Mouse (Mus musculus) heart, embryonic 16.5 days (tissue): ENCODE data around the gene Ahdc1. TPM values are rescaled to one million over a fixed set of nuclear protein-coding genes. Genes with fewer than 3 reads are reported as not detected.
"Not testable (repeated sequence)": the region's sequence is repeated elsewhere in the genome, so short reads cannot be mapped to it uniquely, and the experiment has no call there.

Source experiments
- ATAC-seq: fragments of 200-750 bp; cut with Nextera tagmentation; replicated peaks from 2 replicates; pipeline ENCODE4 v1.8.0; 2017; ENCODE audit warnings: moderate number of reproducible peaks; ENCODE audit not compliant: insufficient read depth, low FRiP score; ENCODE audit errors: extremely low read depth
- H3K27ac ChIP-seq: fragments of 300-500 bp; sonication (generic); 2 replicates; pipeline ENCODE4 v1.5.1; 2014; ENCODE audit warnings: mild to moderate bottlenecking, low read length, control low read depth, moderate library complexity
- H3K27me3 ChIP-seq: fragments of 300-500 bp; sonication (generic); 2 replicates; pipeline ENCODE4 v1.6.1; 2014; ENCODE audit warnings: low read length, mixed read lengths; ENCODE audit not compliant: control insufficient read depth, insufficient read depth
- H3K36me3 ChIP-seq: fragments of 300-500 bp; sonication (generic); 2 replicates; pipeline ENCODE4 v1.6.1; 2014; ENCODE audit not compliant: control insufficient read depth, insufficient read depth
- H3K4me1 ChIP-seq: fragments of 300-500 bp; sonication (generic); 2 replicates; pipeline ENCODE4 v1.6.1; 2014; ENCODE audit warnings: low read length, mixed read lengths; ENCODE audit not compliant: control insufficient read depth, insufficient read depth
- H3K4me2 ChIP-seq: fragments of 300-500 bp; sonication (generic); 2 replicates; pipeline ENCODE4 v1.6.1; 2014; ENCODE audit warnings: low read depth, mild to moderate bottlenecking, control low read depth, low read length
- H3K4me3 ChIP-seq: fragments of 300-500 bp; sonication (generic); 2 replicates; pipeline ENCODE4 v1.5.1; 2014; ENCODE audit warnings: mild to moderate bottlenecking, control low read depth, low read length
- H3K9ac ChIP-seq: fragments of 300-500 bp; sonication (generic); 2 replicates; pipeline ENCODE4 v1.6.1; 2014; ENCODE audit warnings: low read length, control low read depth
- H3K9me3 ChIP-seq: fragments of 300-500 bp; sonication (generic); replicated peaks from 2 replicates; pipeline ENCODE4 v1.6.1; 2016; ENCODE audit warnings: low read length; ENCODE audit not compliant: control insufficient read depth
- WGBS: fragments of 180-500 bp; shearing (Covaris S2); extraction: QIAGEN DNeasy Blood & Tissue Kit; methylation state at CpG from one replicate; pipeline ENCODE4 v1.1.7; 2014; 5-methylcytosine and 5-hydroxymethylcytosine counted together
- polyA plus RNA-seq: library from polyadenylated mRNA; unstranded; fragments of >200 nt; fragmentation: Nextera tagmentation; extraction: Ambion mirVana; gene quantifications from 2 replicates; pipeline ENCODE4 v1.2.1, GENCODE M21; 2015

Ahdc1 gene
- polyA plus RNA-seq, 1 experiment from 2014 or later: 7.2 TPM

- H3K36me3 ChIP-seq, H3K27ac ChIP-seq, ATAC-seq, H3K4me3 ChIP-seq, H3K9ac ChIP-seq, H3K9me3 ChIP-seq, H3K27me3 ChIP-seq, H3K4me2 ChIP-seq: not testable (repeated sequence)
- peaks cover 33% of the 10 kb centered on the region for H3K4me1 ChIP-seq
- 61% methylated on average over 6 of the region's 6 CpGs for WGBS
These were observed 5.1 kb upstream of the Ahdc1 start for GRCm38 (mm10) chr4:133005885-133006451.

GRCm38 (mm10) chr4:133007513-133008380 lies 3.3 kb upstream of the Ahdc1 start:
- ATAC-seq: no peak
- Histone ChIP-seq H3K4me3 (no peak overlapping the region), H3K36me3 (no peaks in the 10 kb centered on the region), H3K27ac (no peak overlapping the region), H3K9ac (0 out of 2 replicates have a peak overlapping the region, but pooled peaks have one; percentile 8), H3K4me2 (no peak overlapping the region), H3K4me1 (peaks cover 28% of the 10 kb centered on the region), H3K9me3 (no peaks in the 10 kb centered on the region), H3K27me3 (no peaks in the 10 kb centered on the region)
- WGBS: 35% methylated on average over 15 of the region's 15 CpGs

- ATAC-seq: no peak
- Histone ChIP-seq H3K9me3 (no peaks in the 10 kb centered on the region), H3K4me3 (no peak overlapping the region), H3K36me3 (no peaks in the 10 kb centered on the region), H3K4me1 (peaks cover 26% of the 10 kb centered on the region), H3K9ac (no peak overlapping the region), H3K27me3 (no peaks in the 10 kb centered on the region), H3K4me2 (no peak overlapping the region), H3K27ac (no peak overlapping the region)
- WGBS: 0% methylated on average over 4 of the region's 4 CpGs
These were observed 1.9 kb upstream of the Ahdc1 start for GRCm38 (mm10) chr4:133009131-133009530.

- Histone ChIP-seq H3K9me3 (no peaks in the 10 kb centered on the region), H3K27me3 (no peaks in the 10 kb centered on the region), H3K4me1 (peaks cover 29% of the 10 kb centered on the region), H3K9ac (no peak overlapping the region), H3K27ac (no peak overlapping the region), H3K4me3 (no peak overlapping the region), H3K4me2 (no peak overlapping the region), H3K36me3 (no peaks in the 10 kb centered on the region)
- 55% methylated on average over 5 of the region's 5 CpGs for WGBS
- no peak for ATAC-seq
These were observed 1.4 kb upstream of the Ahdc1 start for GRCm38 (mm10) chr4:133009676-133010075.

- Histone ChIP-seq H3K4me1 (peaks cover 38% of the 10 kb centered on the region), H3K27me3 (no peaks in the 10 kb centered on the region), H3K27ac (no peak overlapping the region), H3K4me3 (peak overlapping the region; percentile 93), H3K36me3 (no peaks in the 10 kb centered on the region), H3K9me3 (no peaks in the 10 kb centered on the region), H3K9ac (peak overlapping the region; percentile 99), H3K4me2 (peak overlapping the region; percentile 92)
- WGBS: 2% methylated on average over 17 of the region's 17 CpGs
- ATAC-seq: no peak
These were observed 449 bp upstream of the Ahdc1 start for GRCm38 (mm10) chr4:133010611-133011010.

- Histone ChIP-seq H3K4me2 (peak overlapping the region; percentile 92), H3K36me3 (no peaks in the 10 kb centered on the region), H3K9me3 (no peaks in the 10 kb centered on the region), H3K9ac (peak overlapping the region; percentile 99), H3K27me3 (no peaks in the 10 kb centered on the region), H3K4me1 (peaks cover 53% of the 10 kb centered on the region), H3K4me3 (peak overlapping the region; percentile 93), H3K27ac (peak overlapping the region; percentile 96)
- no peak; the same call in 1 of the 2 replicates for ATAC-seq
- under 1% methylated on average over 55 of the region's 84 CpGs for WGBS
These were observed 1.0 kb downstream of the Ahdc1 start for GRCm38 (mm10) chr4:133011821-133012775.

GRCm38 (mm10) chr4:133012776-133013265 lies 1.8 kb downstream of the Ahdc1 start:
- Histone ChIP-seq H3K4me1 (peaks cover 56% of the 10 kb centered on the region), H3K27me3 (no peaks in the 10 kb centered on the region), H3K36me3 (no peaks in the 10 kb centered on the region), H3K9me3 (no peaks in the 10 kb centered on the region), H3K4me3 (peak overlapping the region; percentile 93), H3K4me2 (peak overlapping the region; percentile 92), H3K9ac (peak overlapping the region; percentile 99), H3K27ac (peak overlapping the region; percentile 96)
- WGBS: under 1% methylated on average over 15 of the region's 17 CpGs
- ATAC-seq: no peak

- Histone ChIP-seq H3K4me1 (peaks cover 53% of the 10 kb centered on the region), H3K4me3 (peak overlapping the region; percentile 93), H3K27ac (peak overlapping the region; percentile 96), H3K36me3 (no peaks in the 10 kb centered on the region), H3K27me3 (no peaks in the 10 kb centered on the region), H3K9me3 (no peaks in the 10 kb centered on the region), H3K4me2 (peak overlapping the region; percentile 92), H3K9ac (peak overlapping the region; percentile 99)
- ATAC-seq: peak; percentile 11
- 5% methylated on average over 17 of the region's 18 CpGs for WGBS
These were observed 2.3 kb downstream of the Ahdc1 start for GRCm38 (mm10) chr4:133013266-133013891.
